Mouse (Mus musculus): ENCODE results near the gene Scgb2b20.
"Not testable (repeated sequence)": the region's sequence is repeated elsewhere in the genome, so short reads cannot be mapped to it uniquely, and the experiment has no call there.

DNA sequence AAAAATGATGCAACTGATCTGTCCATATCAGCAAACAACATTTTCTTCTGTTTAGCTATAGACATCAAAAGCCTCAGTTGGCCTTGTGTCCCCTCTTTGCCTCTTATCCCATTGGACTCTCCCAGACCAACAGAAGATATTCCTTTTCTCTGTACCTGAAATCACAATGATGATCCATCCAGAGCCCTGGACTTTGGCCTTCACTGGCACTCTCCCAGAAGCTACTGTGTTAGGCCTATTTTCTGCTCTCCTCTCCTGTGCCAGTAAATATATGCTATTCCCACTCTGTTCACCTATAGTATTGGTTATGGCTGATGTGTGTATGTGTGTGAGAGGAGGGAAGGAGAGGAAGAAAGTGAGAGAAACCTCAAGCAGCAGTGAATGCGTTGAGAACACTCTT, 43.6 kb upstream of the Scgb2b20 start:
- not testable (repeated sequence) for TF ChIP-seq CTCF, EP300 (IDR thresholded peaks at IDR 0.05)
